Mouse (Mus musculus) erythroblast, adult 5-6 weeks (primary cell): Measurements from ENCODE around the gene Lhx3. TPM values are rescaled to one million over a fixed set of nuclear protein-coding genes. Genes with fewer than 3 reads are reported as not detected.

Experiments used
- ATAC-seq: replicated peaks from 2 replicates; pipeline ENCODE4 v1.8.0; 2016; ENCODE audit warnings: moderate number of reproducible peaks, mild to moderate bottlenecking, moderate TSS enrichment, inconsistent platforms; ENCODE audit not compliant: poor library complexity, low FRiP score, severe bottlenecking
- total RNA-seq, 2 experiments: library from RNA; stranded (forward) in 1 of 2; stranded (reverse) in 1 of 2; fragments of 150-400 nt in 1 of 2; fragments of 200-764, 138-1000 nt in 1 of 2; gene quantifications; 2 replicates each; pipeline versions ENCODE4 v1.2.3 to v1.2.4; 2015 to 2017; ENCODE audit warnings: low replicate concordance in 2 of 2

The Lhx3 gene
- total RNA-seq, 2 experiments from 2014 or later, result not detected

DNA sequence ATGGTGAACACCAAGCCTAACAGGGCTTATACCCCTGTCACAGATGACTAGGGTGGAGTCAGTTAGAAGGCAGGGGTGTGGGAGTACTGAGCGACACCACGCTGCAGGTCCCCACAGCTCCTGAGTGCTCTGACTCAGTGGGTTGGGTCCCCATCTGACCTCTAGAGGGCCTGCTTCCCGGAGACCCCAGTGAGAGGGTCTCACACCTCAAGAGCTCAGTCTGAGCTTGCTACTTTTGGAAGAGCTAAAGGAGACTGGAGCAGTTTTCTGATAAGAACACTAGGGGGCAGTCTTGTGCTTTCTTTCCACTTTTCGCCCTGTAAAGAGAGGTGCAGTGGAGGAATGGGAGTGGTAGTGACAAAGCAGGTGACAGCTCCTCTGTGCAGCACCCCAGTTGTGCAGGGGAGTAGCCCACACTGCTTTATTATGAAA lies 54.2 kb downstream of the Lhx3 start:
- ATAC-seq, result peak; percentile 85

DNA sequence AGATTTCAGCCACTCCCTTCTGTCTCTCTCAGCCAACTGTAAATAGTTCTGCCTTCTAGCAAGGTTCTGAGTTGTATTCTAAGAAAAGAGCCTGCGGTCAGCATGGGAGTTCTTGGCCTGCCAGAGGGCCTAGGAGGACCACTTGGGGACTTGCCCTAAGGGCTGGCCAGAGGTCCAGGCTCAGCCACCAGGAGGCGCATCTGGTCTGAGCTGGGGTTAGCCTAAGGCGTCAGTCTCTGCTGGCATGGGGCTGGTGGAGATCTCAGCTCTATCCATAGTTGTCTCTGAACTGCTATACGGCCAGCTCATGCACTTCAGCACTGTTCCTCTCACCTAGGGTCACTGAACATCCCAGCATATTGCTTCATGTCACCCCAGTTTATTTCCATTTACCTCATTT lies 54.8 kb downstream of the Lhx3 start:
- peak; percentile 28; the same call in 1 of the 2 replicates for ATAC-seq

Other genes with a start within 250 kb of the Lhx3 start
- gene Camsap1, start 225.0 kb downstream of the Lhx3 start, total RNA-seq (2015; ENCODE audit: low replicate concordance), result 4.0 and 20.9 TPM in 2 replicates
- 10.7 and 19.5 TPM in 2 replicates for gene Camsap1, start 225.0 kb downstream of the Lhx3 start, total RNA-seq (2017; ENCODE audit: low replicate concordance)
- gene Ubac1, start 186.5 kb downstream of the Lhx3 start, total RNA-seq (2015; ENCODE audit: low replicate concordance), result 531 and 563 TPM in 2 replicates
- 630 and 869 TPM in 2 replicates for gene Ubac1, start 186.5 kb downstream of the Lhx3 start, total RNA-seq (2017; ENCODE audit: low replicate concordance)
- gene Nacc2, start 85.1 kb downstream of the Lhx3 start, total RNA-seq (2015; ENCODE audit: low replicate concordance), result 1.0 TPM in 1 of 2 replicates, not detected in the other
- 0.77 and 3.3 TPM in 2 replicates for gene Nacc2, start 85.1 kb downstream of the Lhx3 start, total RNA-seq (2017; ENCODE audit: low replicate concordance)
- gene Qsox2, start 29.2 kb upstream of the Lhx3 start, total RNA-seq (2015; ENCODE audit: low replicate concordance), result 1.7 and 2.1 TPM in 2 replicates
- 0.60 and 1.7 TPM in 2 replicates for gene Qsox2, start 29.2 kb upstream of the Lhx3 start, total RNA-seq (2017; ENCODE audit: low replicate concordance)
- gene Ccdc187, start 86.3 kb upstream of the Lhx3 start, total RNA-seq (2015; ENCODE audit: low replicate concordance), result not detected in 2 replicates
- gene Ccdc187, start 86.3 kb upstream of the Lhx3 start, total RNA-seq (2017; ENCODE audit: low replicate concordance), result not detected in 2 replicates
- 0.77 and 1.5 TPM in 2 replicates for gene Gpsm1, start 107.2 kb upstream of the Lhx3 start, total RNA-seq (2015; ENCODE audit: low replicate concordance)
- 1.7 and 2.0 TPM in 2 replicates for gene Gpsm1, start 107.2 kb upstream of the Lhx3 start, total RNA-seq (2017; ENCODE audit: low replicate concordance)
- gene Dnlz, start 143.8 kb upstream of the Lhx3 start, total RNA-seq (2015; ENCODE audit: low replicate concordance), result 2.7 TPM in 1 of 2 replicates, not detected in the other
- gene Dnlz, start 143.8 kb upstream of the Lhx3 start, total RNA-seq (2017; ENCODE audit: low replicate concordance), result 1.1 and 2.0 TPM in 2 replicates
- 5.9 and 11.9 TPM in 2 replicates for gene Card9, start 152.6 kb upstream of the Lhx3 start, total RNA-seq (2015; ENCODE audit: low replicate concordance)
- 20.4 and 32.5 TPM in 2 replicates for gene Card9, start 152.6 kb upstream of the Lhx3 start, total RNA-seq (2017; ENCODE audit: low replicate concordance)
- gene Snapc4, start 172.4 kb upstream of the Lhx3 start, total RNA-seq (2015; ENCODE audit: low replicate concordance), result 2.9 and 12.3 TPM in 2 replicates
- gene Snapc4, start 172.4 kb upstream of the Lhx3 start, total RNA-seq (2017; ENCODE audit: low replicate concordance), result 0.85 and 7.4 TPM in 2 replicates
- gene Entr1, start 181.0 kb upstream of the Lhx3 start, total RNA-seq (2015; ENCODE audit: low replicate concordance), result 17.8 and 25.0 TPM in 2 replicates
- 17.3 and 19.2 TPM in 2 replicates for gene Entr1, start 181.0 kb upstream of the Lhx3 start, total RNA-seq (2017; ENCODE audit: low replicate concordance)
- gene Pmpca, start 181.1 kb upstream of the Lhx3 start, total RNA-seq (2015; ENCODE audit: low replicate concordance), result 6.5 TPM in 2 replicates
- gene Pmpca, start 181.1 kb upstream of the Lhx3 start, total RNA-seq (2017; ENCODE audit: low replicate concordance), result 12.1 and 24.0 TPM in 2 replicates
- gene Inpp5e, start 200.9 kb upstream of the Lhx3 start, total RNA-seq (2015; ENCODE audit: low replicate concordance), result 4.0 and 4.6 TPM in 2 replicates
- gene Inpp5e, start 200.9 kb upstream of the Lhx3 start, total RNA-seq (2017; ENCODE audit: low replicate concordance), result 2.5 and 4.5 TPM in 2 replicates
- 12.5 and 18.8 TPM in 2 replicates for gene Sec16a, start 236.9 kb upstream of the Lhx3 start, total RNA-seq (2015; ENCODE audit: low replicate concordance)
- gene Sec16a, start 236.9 kb upstream of the Lhx3 start, total RNA-seq (2017; ENCODE audit: low replicate concordance), result 9.3 and 14.9 TPM in 2 replicates